Mouse (Mus musculus): ENCODE data around the gene Fam110a. TPM values are rescaled to one million over a fixed set of nuclear protein-coding genes. Genes with fewer than 3 reads are reported as not detected.

Gene Fam110a
- 71.9 and 75.2 TPM in 2 replicates for polyA plus RNA-seq (2015; fragmentation: Nextera tagmentation; extraction: Ambion mirVana)

DNA sequence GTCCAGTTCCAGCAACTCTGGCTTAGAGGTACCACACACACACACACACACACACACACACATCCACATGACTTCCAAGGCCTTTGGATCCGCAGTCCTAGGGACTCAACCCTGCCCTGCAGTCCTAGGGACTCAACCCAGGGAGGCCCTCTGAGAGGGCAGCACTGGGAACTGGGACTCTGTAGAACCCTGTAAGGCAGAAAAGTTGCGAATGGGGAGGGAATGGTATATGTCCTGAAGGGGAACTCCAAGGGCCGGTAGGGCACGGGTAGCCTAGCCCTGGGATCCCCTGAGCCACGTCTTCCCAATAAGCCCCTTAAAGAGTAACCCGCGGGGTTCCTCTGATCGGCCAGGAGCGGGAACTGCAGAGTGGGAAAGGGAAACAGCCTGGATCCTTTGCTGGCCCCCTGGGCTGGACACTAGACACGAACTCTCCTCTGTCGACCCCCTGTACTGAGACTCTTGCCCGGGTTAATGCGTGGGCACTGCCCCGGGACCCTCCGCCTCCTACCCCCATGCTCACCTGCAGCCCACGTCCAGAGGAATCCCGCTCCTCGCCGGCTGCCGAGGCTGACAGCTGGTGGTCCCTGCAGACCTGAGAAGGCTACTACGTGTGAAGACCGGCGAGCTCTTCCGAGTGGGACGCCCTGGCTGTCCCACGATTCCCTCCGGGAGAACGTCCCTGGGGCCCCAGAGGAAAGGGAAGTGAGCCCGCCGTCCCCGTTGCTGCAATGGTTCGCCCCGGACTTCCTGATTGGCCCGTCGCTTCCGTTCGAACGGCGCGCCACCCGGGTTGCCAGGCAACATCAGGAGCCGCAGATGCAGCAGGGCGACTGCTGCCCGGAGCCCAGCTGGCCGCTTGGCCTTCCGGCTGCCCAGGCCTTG is at the start of gene Fam110a:
Fam110a (minus strand) TSS at position 750 of the 885 bp plus-strand sequence.
- Histone ChIP-seq H3K4me3 (peak within 1 kb of the TSS; percentile 81), H3K36me3 (no peaks in the 10 kb centered on the region), H3K27me3 (no peaks in the 10 kb centered on the region), H3K9me3 (no peaks in the 10 kb centered on the region), H3K9ac (replicated peaks) (peak within 1 kb of the TSS; percentile 78), H3K27ac (replicated peaks) (peak within 1 kb of the TSS; percentile 67), H3K4me1 (peaks cover 34% of the 10 kb centered on the region), H3K4me2 (replicated peaks) (peak within 1 kb of the TSS; percentile 90)
- WGBS = under 1% methylated on average over 46 of the region's 46 CpGs
- peak; percentile 91 for ATAC-seq (replicated peaks)

DNA sequence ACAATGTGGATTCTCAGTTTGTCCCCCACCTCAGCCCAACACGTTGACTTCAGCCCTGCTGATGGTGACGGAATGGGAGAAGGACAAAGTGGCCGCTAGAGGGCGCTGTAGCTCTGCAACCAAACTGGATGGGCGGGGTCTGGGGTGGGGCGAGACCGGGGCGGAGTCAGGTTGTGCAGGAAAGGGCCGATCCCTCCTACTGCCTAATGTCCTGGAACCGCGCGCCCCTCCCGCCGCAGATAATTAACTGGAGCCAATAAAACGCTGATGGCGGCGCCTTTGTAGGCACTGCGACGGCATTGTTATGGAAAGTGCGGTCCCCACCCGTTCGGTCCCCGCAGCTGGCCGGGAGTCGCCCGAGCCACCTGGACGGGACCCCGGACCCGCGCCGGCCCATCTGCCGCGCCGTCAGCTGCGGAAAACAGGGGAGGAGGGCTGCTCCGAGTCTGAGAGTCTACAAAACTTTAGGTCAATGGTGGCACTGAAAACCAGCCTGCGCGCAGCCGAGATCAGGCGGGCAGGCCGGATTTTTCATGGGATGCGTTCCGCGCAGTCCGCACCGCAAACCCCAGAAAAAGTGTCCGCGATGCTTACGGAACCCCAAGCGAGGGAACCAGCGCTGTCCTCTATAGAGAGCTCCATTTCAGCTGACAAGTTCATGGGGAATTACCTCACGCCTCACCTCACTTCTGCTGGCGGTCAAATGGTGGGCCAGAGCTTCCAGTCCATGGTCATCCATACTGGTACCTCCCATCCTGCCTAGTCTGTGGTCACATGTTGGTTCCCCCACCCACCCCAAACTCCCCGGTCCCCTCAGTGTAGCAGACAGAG is 49.4 kb upstream of the Fam110a start:
- Histone ChIP-seq H3K9me3 (no peaks in the 10 kb centered on the region), H3K4me3 (peak overlapping the region; percentile 62), H3K27me3 (no peaks in the 10 kb centered on the region), H3K27ac (replicated peaks) (peak overlapping the region; percentile 83), H3K4me2 (replicated peaks) (peak overlapping the region; percentile 89), H3K36me3 (no peaks in the 10 kb centered on the region), H3K4me1 (peaks cover 5% of the 10 kb centered on the region; the same call in 1 of the 2 replicates), H3K9ac (replicated peaks) (peak overlapping the region; percentile 67)
- ATAC-seq (replicated peaks) = peak; percentile 95
- under 1% methylated on average over 54 of the region's 54 CpGs for WGBS

GRCm38 (mm10) chr2:152024883-152025422 is 44.9 kb upstream of the Fam110a start:
- Histone ChIP-seq H3K9ac (replicated peaks) (no peak overlapping the region), H3K27me3 (no peaks in the 10 kb centered on the region), H3K27ac (replicated peaks) (no peak overlapping the region), H3K4me1 (peaks cover 5% of the 10 kb centered on the region; the same call in 1 of the 2 replicates), H3K4me3 (no peak overlapping the region), H3K4me2 (replicated peaks) (no peak overlapping the region), H3K9me3 (no peaks in the 10 kb centered on the region), H3K36me3 (no peaks in the 10 kb centered on the region)
- no peak for ATAC-seq (replicated peaks)
- 69% methylated on average over 11 of the region's 11 CpGs for WGBS

DNA sequence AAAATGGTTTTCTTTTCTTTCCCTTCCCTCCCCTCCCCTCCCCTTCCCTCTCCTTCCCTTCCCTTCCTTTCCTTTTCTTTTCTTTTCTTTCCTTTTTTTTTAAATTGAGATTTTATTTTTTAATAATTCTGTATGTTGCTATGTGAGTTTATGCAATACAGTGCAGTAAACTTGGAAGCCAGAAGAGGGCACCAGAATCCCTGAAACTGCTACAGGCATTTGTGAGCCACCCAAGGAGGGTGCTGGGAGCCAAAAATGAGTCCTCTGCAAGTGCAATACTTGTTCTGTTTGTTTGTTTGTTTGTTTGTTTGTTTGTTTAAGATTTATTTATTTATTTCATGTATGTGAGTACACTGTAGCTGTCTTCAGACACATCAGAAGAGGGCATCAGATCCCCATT is 42.0 kb upstream of the Fam110a start:
- Histone ChIP-seq H3K4me1 (no peaks in the 10 kb centered on the region), H3K36me3 (no peaks in the 10 kb centered on the region), H3K9ac (replicated peaks) (no peak overlapping the region), H3K27ac (replicated peaks) (no peak overlapping the region), H3K27me3 (no peaks in the 10 kb centered on the region), H3K4me2 (replicated peaks) (no peak overlapping the region), H3K9me3 (no peaks in the 10 kb centered on the region), H3K4me3 (no peak overlapping the region)
- ATAC-seq (replicated peaks) = no peak

DNA sequence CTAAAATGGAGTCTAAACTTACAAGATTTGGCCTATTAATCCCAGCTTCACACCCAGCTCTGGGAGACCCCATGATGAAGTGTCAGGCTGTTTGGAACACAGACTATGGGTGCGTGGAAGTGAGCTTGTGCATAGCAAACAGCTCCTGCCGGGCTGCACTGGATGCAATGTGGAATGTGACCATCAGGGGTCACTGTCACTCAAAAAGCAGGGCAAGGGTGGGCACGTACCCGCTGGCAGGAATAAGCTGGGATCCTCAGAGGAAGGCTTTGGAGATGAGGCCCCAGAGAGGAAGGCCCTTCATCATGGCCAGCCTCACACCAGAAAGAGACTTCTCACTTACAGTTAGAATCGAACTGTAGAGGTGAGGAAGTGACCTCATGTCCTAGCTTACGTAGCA is 40.2 kb upstream of the Fam110a start:
- Histone ChIP-seq H3K9me3 (no peaks in the 10 kb centered on the region), H3K27me3 (no peaks in the 10 kb centered on the region), H3K9ac (replicated peaks) (no peak overlapping the region), H3K36me3 (no peaks in the 10 kb centered on the region), H3K4me1 (no peaks in the 10 kb centered on the region), H3K4me2 (replicated peaks) (no peak overlapping the region), H3K27ac (replicated peaks) (no peak overlapping the region), H3K4me3 (no peak overlapping the region)
- 28% methylated on average over 6 of the region's 6 CpGs for WGBS
- ATAC-seq (replicated peaks) = peak; percentile 59; the same call in 1 of the 2 replicates

DNA sequence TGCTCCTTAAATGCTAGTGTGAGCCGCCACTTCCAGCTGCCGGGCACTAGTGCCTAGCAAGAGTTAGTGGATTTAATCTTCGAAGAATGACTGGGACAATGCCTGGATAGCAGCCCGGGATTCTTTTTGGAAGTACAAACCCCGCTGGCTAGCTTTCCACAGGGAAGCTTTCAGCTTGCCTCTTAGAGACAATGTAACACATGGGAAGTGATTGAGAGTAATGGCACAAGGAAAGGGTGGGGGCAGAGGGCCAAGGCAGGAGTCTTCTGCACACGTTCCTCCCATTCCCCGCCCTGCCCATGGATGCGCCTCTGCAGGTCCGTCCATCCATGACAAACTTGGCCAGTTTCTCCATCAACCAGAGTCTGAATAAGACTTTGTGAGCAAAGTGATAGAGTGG is 36.6 kb upstream of the Fam110a start:
- Histone ChIP-seq H3K4me1 (0 out of 2 replicates have a peak, but pooled peaks cover 3% of the 10 kb centered on the region), H3K27me3 (no peaks in the 10 kb centered on the region), H3K9me3 (no peaks in the 10 kb centered on the region), H3K9ac (replicated peaks) (no peak overlapping the region), H3K4me2 (replicated peaks) (no peak overlapping the region), H3K36me3 (no peaks in the 10 kb centered on the region), H3K27ac (replicated peaks) (no peak overlapping the region), H3K4me3 (no peak overlapping the region)
- 42% methylated on average over 9 of the region's 9 CpGs for WGBS
- ATAC-seq (replicated peaks) = no peak

GRCm38 (mm10) chr2:152015997-152016396 is 36.0 kb upstream of the Fam110a start:
- 32% methylated on average over 4 of the region's 4 CpGs for WGBS
- H3K4me1 ChIP-seq = 0 out of 2 replicates have a peak, but pooled peaks cover 5% of the 10 kb centered on the region
- no peak overlapping the region for H3K4me3 ChIP-seq
- H3K9ac ChIP-seq (replicated peaks) = no peak overlapping the region
- no peaks in the 10 kb centered on the region for H3K36me3 ChIP-seq
- H3K27ac ChIP-seq (replicated peaks) = no peak overlapping the region
- no peak overlapping the region for H3K4me2 ChIP-seq (replicated peaks)
- H3K27me3 ChIP-seq = no peaks in the 10 kb centered on the region
- H3K9me3 ChIP-seq = no peaks in the 10 kb centered on the region
- no peak for ATAC-seq (replicated peaks)

- Histone ChIP-seq H3K9ac (replicated peaks) (no peak overlapping the region), H3K4me2 (replicated peaks) (no peak overlapping the region), H3K4me3 (no peak overlapping the region), H3K27me3 (no peaks in the 10 kb centered on the region), H3K27ac (replicated peaks) (no peak overlapping the region), H3K9me3 (no peaks in the 10 kb centered on the region), H3K4me1 (0 out of 2 replicates have a peak, but pooled peaks cover 5% of the 10 kb centered on the region), H3K36me3 (no peaks in the 10 kb centered on the region)
- 82% methylated on average over 2 of the region's 2 CpGs for WGBS
- ATAC-seq (replicated peaks) = no peak
These were observed 32.7 kb upstream of the Fam110a start for GRCm38 (mm10) chr2:152012701-152013100.

- H3K4me3 ChIP-seq = no peak overlapping the region
- no peak overlapping the region for H3K9ac ChIP-seq (replicated peaks)
- no peak overlapping the region for H3K27ac ChIP-seq (replicated peaks)
- H3K9me3 ChIP-seq = no peaks in the 10 kb centered on the region
- WGBS = 77% methylated on average over 4 of the region's 4 CpGs
- no peaks in the 10 kb centered on the region for H3K36me3 ChIP-seq
- 0 out of 2 replicates have a peak, but pooled peaks cover 5% of the 10 kb centered on the region for H3K4me1 ChIP-seq
- no peak for ATAC-seq (replicated peaks)
- no peaks in the 10 kb centered on the region for H3K27me3 ChIP-seq
- no peak overlapping the region for H3K4me2 ChIP-seq (replicated peaks)
These were observed 32.2 kb upstream of the Fam110a start for GRCm38 (mm10) chr2:152012222-152012621.

- WGBS = 35% methylated on average over 2 of the region's 2 CpGs
- Histone ChIP-seq H3K9ac (replicated peaks) (no peak overlapping the region), H3K27ac (replicated peaks) (no peak overlapping the region), H3K4me1 (0 out of 2 replicates have a peak, but pooled peaks cover 5% of the 10 kb centered on the region), H3K4me3 (no peak overlapping the region), H3K4me2 (replicated peaks) (no peak overlapping the region), H3K9me3 (no peaks in the 10 kb centered on the region), H3K36me3 (no peaks in the 10 kb centered on the region), H3K27me3 (no peaks in the 10 kb centered on the region)
- no peak for ATAC-seq (replicated peaks)
These were observed 31.7 kb upstream of the Fam110a start for GRCm38 (mm10) chr2:152011724-152012123.

DNA sequence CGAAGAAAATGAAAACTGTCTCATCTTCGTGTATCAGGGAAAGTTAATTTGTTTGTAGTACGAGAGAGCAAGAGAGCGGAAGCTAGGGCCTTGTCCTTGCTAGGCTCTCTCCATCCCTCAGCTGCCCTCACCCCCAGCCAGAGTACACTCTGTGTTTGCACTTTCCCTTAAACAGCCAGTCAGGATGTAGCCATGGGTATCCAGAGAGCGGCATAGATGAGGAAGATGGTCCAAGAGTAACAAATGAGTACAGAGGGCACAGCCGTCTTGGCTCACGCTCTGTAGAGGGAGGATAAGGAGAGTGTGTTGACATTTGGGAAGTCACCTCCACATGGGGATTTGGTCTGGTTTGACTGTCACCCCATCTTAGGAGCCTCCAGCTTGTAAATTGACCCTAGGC is 30.6 kb upstream of the Fam110a start:
- Histone ChIP-seq H3K36me3 (no peaks in the 10 kb centered on the region), H3K27ac (replicated peaks) (no peak overlapping the region), H3K4me2 (replicated peaks) (no peak overlapping the region), H3K4me3 (no peak overlapping the region), H3K9me3 (no peaks in the 10 kb centered on the region), H3K27me3 (no peaks in the 10 kb centered on the region), H3K4me1 (0 out of 2 replicates have a peak, but pooled peaks cover 5% of the 10 kb centered on the region), H3K9ac (replicated peaks) (no peak overlapping the region)
- ATAC-seq (replicated peaks) = no peak
- 93% methylated on average over 7 of the region's 7 CpGs for WGBS

- ATAC-seq (replicated peaks) = no peak
- no peaks in the 10 kb centered on the region for H3K36me3 ChIP-seq
- H3K4me2 ChIP-seq (replicated peaks) = no peak overlapping the region
- no peaks in the 10 kb centered on the region for H3K27me3 ChIP-seq
- H3K27ac ChIP-seq (replicated peaks) = no peak overlapping the region
- H3K9me3 ChIP-seq = no peaks in the 10 kb centered on the region
- 84% methylated on average over 9 of the region's 9 CpGs for WGBS
- H3K4me1 ChIP-seq = 0 out of 2 replicates have a peak, but pooled peaks cover 5% of the 10 kb centered on the region
- no peak overlapping the region for H3K9ac ChIP-seq (replicated peaks)
- H3K4me3 ChIP-seq = no peak overlapping the region
These were observed 30.2 kb upstream of the Fam110a start for GRCm38 (mm10) chr2:152010251-152010650.

Measured in forebrain, embryonic 15.5 days (tissue).